ENCODE assay signal across 8 mouse cellular contexts in genomic region chr1:36273288-36273687, GRCm38 (mm10). TPM values are rescaled to one million over a fixed set of nuclear protein-coding genes. Genes with fewer than 3 reads are reported as not detected.
A peak's percentile ranks its signal among the peaks of the same experiment; 100 is the strongest.
DNase-seq lines count a peak whose midpoint lies in the region; ATAC-seq and TF ChIP-seq lines count a peak whose summit lies in the region.

No protein-coding gene starts in this region.

- H3K36me3 ChIP-seq in intestine, embryonic 16.5 days (ENCODE audit: control insufficient read depth, insufficient read depth, low read length) = no peaks in the 10 kb centered on the region
- no peaks in the 10 kb centered on the region for H3K36me3 ChIP-seq in liver, embryonic 16.5 days (ENCODE audit: control insufficient read depth, insufficient read depth)
- peaks cover 14% of the 10 kb centered on the region for H3K36me3 ChIP-seq in spleen, adult 2 months (ENCODE audit: control insufficient read depth, insufficient read depth, low read length)
- no peaks in the 10 kb centered on the region for H3K36me3 ChIP-seq in midbrain, embryonic 16.5 days (ENCODE audit: control insufficient read depth, insufficient read depth, low read length)
- no peaks in the 10 kb centered on the region for H3K36me3 ChIP-seq in midbrain, embryonic 10.5 days

- peak overlapping the region; percentile 66 for H3K9ac ChIP-seq in intestine, embryonic 16.5 days (ENCODE audit: low read depth, low read length)
- no peak overlapping the region for H3K9ac ChIP-seq in liver, embryonic 16.5 days (ENCODE audit: low read depth, low read length)
- H3K9ac ChIP-seq in midbrain, embryonic 16.5 days (ENCODE audit: low read depth, low read length) = no peak overlapping the region

- 9% methylated on average over 9 of the region's 9 CpGs for WGBS in intestine, embryonic 16.5 days
- 3% methylated on average over 9 of the region's 9 CpGs for WGBS in liver, embryonic 16.5 days (ENCODE audit: insufficient replicate concordance)
- WGBS in spleen, adult 2 months = 3% methylated on average over 9 of the region's 9 CpGs
- WGBS in midbrain, embryonic 16.5 days = 47% methylated on average over 9 of the region's 9 CpGs
- 58% methylated on average over 9 of the region's 9 CpGs for WGBS in midbrain, embryonic 10.5 days

- CTCF ChIA-PET in Patski (lab: Charles Lee) = interaction anchor here (0.8 to 1.1 kb wide), 2 partner anchors 10 to 21 kb away, joined by 3 read pairs; no protein-coding TSS in a partner anchor

- DNase-seq in Patski (ENCODE audit: low read depth, low spot score) = peak; percentile 67
- peak; percentile 70 to 84 for DNase-seq in spleen, adult 2 months (ENCODE audit: low read depth in 1 of 2, low spot score in 2 of 2)
- no peak for DNase-seq in midbrain, embryonic 10.5 days (ENCODE audit: low spot score)
- DNase-seq in right cerebral cortex, adult 18-20 months = no peak

- H3K4me1 ChIP-seq in intestine, embryonic 16.5 days (ENCODE audit: control insufficient read depth, insufficient read depth, low read length) = peaks cover 51% of the 10 kb centered on the region
- H3K4me1 ChIP-seq in liver, embryonic 16.5 days (ENCODE audit: control insufficient read depth, low read depth, low read length) = peaks cover 16% of the 10 kb centered on the region
- H3K4me1 ChIP-seq in spleen, adult 2 months (ENCODE audit: control insufficient read depth, insufficient read depth, insufficient read length) = peaks cover 36% of the 10 kb centered on the region
- H3K4me1 ChIP-seq in midbrain, embryonic 16.5 days (ENCODE audit: control insufficient read depth, insufficient read depth, low read length) = no peaks in the 10 kb centered on the region; the same call in 1 of the 2 replicates
- H3K4me1 ChIP-seq in midbrain, embryonic 10.5 days = peaks cover 29% of the 10 kb centered on the region

- no peak for TF ChIP-seq CTCF in Patski (IDR thresholded peaks at IDR 0.05)
- no peak for TF ChIP-seq CTCF in spleen, adult 2 months (IDR thresholded peaks at IDR 0.05; ENCODE audit: extremely low read depth, insufficient read depth, insufficient read length, insufficient replicate concordance)

- peak; percentile 66 for ATAC-seq in Patski
- ATAC-seq in common myeloid progenitor, adult 5-6 weeks (replicated peaks; ENCODE audit: low read depth, poor library complexity, severe bottlenecking) = peak; percentile 76
- ATAC-seq in intestine, embryonic 16.5 days = 0 out of 2 replicates have a peak, but pooled peaks have one; percentile 3
- peak; percentile 48 for ATAC-seq in liver, embryonic 16.5 days (ENCODE audit: low read depth)
- ATAC-seq in midbrain, embryonic 16.5 days = no peak

- peak overlapping the region; percentile 43 for H3K4me3 ChIP-seq in intestine, embryonic 16.5 days (ENCODE audit: low read length)
- peak overlapping the region; percentile 25 for H3K4me3 ChIP-seq in liver, embryonic 16.5 days (ENCODE audit: low read depth, low read length)
- H3K4me3 ChIP-seq in spleen, adult 2 months (ENCODE audit: extremely low read depth, insufficient read depth, insufficient read length) = peak overlapping the region; percentile 65
- H3K4me3 ChIP-seq in midbrain, embryonic 16.5 days (ENCODE audit: low read depth, low read length) = no peak overlapping the region
- H3K4me3 ChIP-seq in midbrain, embryonic 10.5 days = no peak overlapping the region

- no peaks in the 10 kb centered on the region for H3K27me3 ChIP-seq in Patski
- no peaks in the 10 kb centered on the region for H3K27me3 ChIP-seq in intestine, embryonic 16.5 days (replicated peaks; ENCODE audit: control insufficient read depth, insufficient read depth, low read length)
- no peaks in the 10 kb centered on the region for H3K27me3 ChIP-seq in liver, embryonic 16.5 days (ENCODE audit: control insufficient read depth, insufficient read depth, low read depth, low read length)
- H3K27me3 ChIP-seq in spleen, adult 2 months (ENCODE audit: control insufficient read depth, insufficient read depth, low read length) = no peaks in the 10 kb centered on the region
- H3K27me3 ChIP-seq in midbrain, embryonic 16.5 days (ENCODE audit: control insufficient read depth, insufficient read depth, low read depth, low read length) = peaks cover 3% of the 10 kb centered on the region; the same call in 1 of the 2 replicates
- H3K27me3 ChIP-seq in midbrain, embryonic 10.5 days (ENCODE audit: low read depth, poor library complexity, severe bottlenecking) = peaks cover 37% of the 10 kb centered on the region

- H3K4me2 ChIP-seq in intestine, embryonic 16.5 days (ENCODE audit: low read depth, low read length) = peak overlapping the region; percentile 57
- peak overlapping the region; percentile 28; the same call in 1 of the 2 replicates for H3K4me2 ChIP-seq in liver, embryonic 16.5 days (ENCODE audit: low read depth, low read length)
- no peak overlapping the region for H3K4me2 ChIP-seq in midbrain, embryonic 16.5 days (ENCODE audit: low read length)

- peak; percentile 7 for TF ChIP-seq POLR2A in spleen, adult 2 months (IDR thresholded peaks at IDR 0.05; ENCODE audit: low read depth, low read length)

- POLR2A ChIA-PET in Patski (lab: Charles Lee) = interaction anchor here (0.8 kb wide), 1 partner anchor 12 kb away, joined by 6 read pairs; no protein-coding TSS in a partner anchor

- H3K9me3 ChIP-seq in intestine, embryonic 16.5 days (ENCODE audit: control insufficient read depth, low read length) = no peaks in the 10 kb centered on the region
- H3K9me3 ChIP-seq in liver, embryonic 16.5 days (replicated peaks; ENCODE audit: control insufficient read depth, low read length) = no peaks in the 10 kb centered on the region
- H3K9me3 ChIP-seq in midbrain, embryonic 16.5 days (replicated peaks; ENCODE audit: control insufficient read depth, low read length, poor library complexity, severe bottlenecking) = no peaks in the 10 kb centered on the region
- H3K9me3 ChIP-seq in midbrain, embryonic 10.5 days (replicated peaks) = no peaks in the 10 kb centered on the region

- in situ Hi-C loops in Patski (cut with MboI; ENCODE audit: low pct_unique_long_range_greater_than_20kb) = loop anchor here (25.0 kb wide), 2 partner anchors 736 to 1411 kb away; no protein-coding TSS in a partner anchor

- H3K27ac ChIP-seq in intestine, embryonic 16.5 days (ENCODE audit: low read length) = peak overlapping the region; percentile 97
- no peak overlapping the region for H3K27ac ChIP-seq in liver, embryonic 16.5 days (ENCODE audit: low read length)
- peak overlapping the region; percentile 98 for H3K27ac ChIP-seq in spleen, adult 2 months (ENCODE audit: insufficient read depth, low read length)
- H3K27ac ChIP-seq in midbrain, embryonic 16.5 days (ENCODE audit: low read length) = no peak overlapping the region
- H3K27ac ChIP-seq in midbrain, embryonic 10.5 days (replicated peaks) = no peak overlapping the region

RNA-seq across cellular contexts. Expression of gene Neurl3, which starts 1.2 kb away (rescaled TPM):
- 2.7 TPM for polyA plus RNA-seq in Patski (2021)
- total RNA-seq in common myeloid progenitor, adult 5-6 weeks (2017) = 20.1 and 22.6 TPM in 2 replicates
- 29.6 and 31.0 TPM in 2 replicates for polyA plus RNA-seq in intestine, embryonic 16.5 days (2015; fragmentation: Nextera tagmentation; extraction: Ambion mirVana)
- polyA plus RNA-seq in liver, embryonic 16.5 days (2015; fragmentation: Nextera tagmentation; extraction: Ambion mirVana) = 3.1 and 3.4 TPM in 2 replicates
- 66.0 and 80.9 TPM in 2 replicates for polyA plus RNA-seq in spleen, adult 2 months (2012; rRNA removed)
- polyA plus RNA-seq in midbrain, embryonic 16.5 days (2015; fragmentation: Nextera tagmentation; extraction: Ambion mirVana) = 1.2 and 1.5 TPM in 2 replicates
- polyA plus RNA-seq in midbrain, embryonic 10.5 days (2016; fragmentation: Nextera tagmentation; extraction: Ambion mirVana) = 0.27 and 0.37 TPM in 2 replicates

RNA-seq across cellular contexts. Expression of gene Uggt1, which starts 28.8 kb away (rescaled TPM):
- polyA plus RNA-seq in Patski (2021) = 77.3 TPM
- total RNA-seq in common myeloid progenitor, adult 5-6 weeks (2017) = 73.2 and 82.4 TPM in 2 replicates
- 44.6 and 49.5 TPM in 2 replicates for polyA plus RNA-seq in intestine, embryonic 16.5 days (2015; fragmentation: Nextera tagmentation; extraction: Ambion mirVana)
- 19.6 and 19.8 TPM in 2 replicates for polyA plus RNA-seq in liver, embryonic 16.5 days (2015; fragmentation: Nextera tagmentation; extraction: Ambion mirVana)
- polyA plus RNA-seq in spleen, adult 2 months (2012; rRNA removed) = 13.5 and 15.9 TPM in 2 replicates
- polyA plus RNA-seq in midbrain, embryonic 16.5 days (2015; fragmentation: Nextera tagmentation; extraction: Ambion mirVana) = 45.3 and 46.6 TPM in 2 replicates
- polyA plus RNA-seq in midbrain, embryonic 10.5 days (2016; fragmentation: Nextera tagmentation; extraction: Ambion mirVana) = 52.5 and 56.9 TPM in 2 replicates

RNA-seq across cellular contexts. Expression of gene Arid5a, which starts 34.2 kb away (rescaled TPM):
- 9.2 TPM for polyA plus RNA-seq in Patski (2021)
- total RNA-seq in common myeloid progenitor, adult 5-6 weeks (2017) = 14.2 and 23.1 TPM in 2 replicates
- 4.1 and 4.8 TPM in 2 replicates for polyA plus RNA-seq in intestine, embryonic 16.5 days (2015; fragmentation: Nextera tagmentation; extraction: Ambion mirVana)
- 3.6 and 4.9 TPM in 2 replicates for polyA plus RNA-seq in liver, embryonic 16.5 days (2015; fragmentation: Nextera tagmentation; extraction: Ambion mirVana)
- polyA plus RNA-seq in spleen, adult 2 months (2012; rRNA removed) = 29.6 and 39.6 TPM in 2 replicates
- polyA plus RNA-seq in midbrain, embryonic 16.5 days (2015; fragmentation: Nextera tagmentation; extraction: Ambion mirVana) = 2.8 and 3.6 TPM in 2 replicates
- 3.4 and 4.0 TPM in 2 replicates for polyA plus RNA-seq in midbrain, embryonic 10.5 days (2016; fragmentation: Nextera tagmentation; extraction: Ambion mirVana)

Comparison
In these comparisons a context has a peak if more than half of its experiments do, and no peak if none do; other contexts are left out.
1. DNase-seq: peak in Patski (single experiment) and spleen, adult 2 months (2 of 2); none in midbrain, embryonic 10.5 days (single experiment) and right cerebral cortex, adult 18-20 months (single experiment).
2. H3K27ac ChIP-seq: peak in intestine, embryonic 16.5 days (single experiment) and spleen, adult 2 months (single experiment); none in liver, embryonic 16.5 days (single experiment), midbrain, embryonic 16.5 days (single experiment) and midbrain, embryonic 10.5 days (single experiment).
3. H3K4me3 ChIP-seq: peak in intestine, embryonic 16.5 days (single experiment), liver, embryonic 16.5 days (single experiment) and spleen, adult 2 months (single experiment); none in midbrain, embryonic 16.5 days (single experiment) and midbrain, embryonic 10.5 days (single experiment).